Mouse (Mus musculus) cerebellum, adult 18-20 months (tissue): ENCODE measurements around the gene Pds5b.
A peak's percentile ranks its signal among the peaks of the same experiment; 100 is the strongest.
"Not testable (repeated sequence)": the region's sequence is repeated elsewhere in the genome, so short reads cannot be mapped to it uniquely, and the experiment has no call there.

Source experiments
- DNase-seq, 2 experiments: peaks; one replicate each; pipeline ENCODE4 v3.0.0; 2021

The Pds5b gene

DNA sequence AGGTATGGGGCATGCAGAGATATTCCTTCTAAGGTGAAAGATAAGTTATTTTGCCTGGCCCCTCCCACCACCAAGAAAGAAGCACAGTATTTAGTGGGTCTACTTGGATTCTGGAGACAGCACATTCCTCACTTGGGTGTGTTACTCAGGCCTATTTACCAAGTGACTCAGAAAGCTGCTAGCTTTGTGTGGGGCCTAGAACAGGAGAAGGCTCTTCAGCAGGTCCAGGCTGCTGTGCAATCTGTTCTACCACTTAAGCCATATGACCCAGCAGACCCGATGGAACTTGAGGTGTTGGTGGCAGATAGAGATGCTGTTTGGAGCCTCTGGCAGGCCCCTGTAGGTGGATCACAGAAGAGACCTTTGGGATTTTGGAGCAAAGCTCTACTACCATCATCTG lies 33.1 kb downstream of the Pds5b start:
- not testable (repeated sequence) for DNase-seq

DNA sequence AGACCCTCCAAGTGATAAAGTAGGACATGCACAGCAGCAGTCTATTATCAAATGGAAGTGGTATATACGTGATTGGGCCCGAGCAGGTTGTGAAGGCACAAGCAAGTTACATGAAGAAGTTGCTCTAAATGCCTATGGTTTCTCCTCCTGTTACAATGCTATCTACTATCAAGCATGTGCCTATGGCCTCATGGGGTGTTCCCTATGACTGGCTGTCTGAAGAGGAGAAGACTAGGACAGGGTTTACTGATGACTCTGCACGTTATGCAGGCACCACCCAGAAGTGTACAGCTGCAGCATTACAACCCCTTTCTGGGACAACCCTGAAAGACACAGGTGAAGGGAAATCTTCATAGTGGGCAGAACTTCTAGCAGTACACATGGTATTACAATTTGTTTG lies 33.6 kb downstream of the Pds5b start:
- DNase-seq: not testable (repeated sequence)

DNA sequence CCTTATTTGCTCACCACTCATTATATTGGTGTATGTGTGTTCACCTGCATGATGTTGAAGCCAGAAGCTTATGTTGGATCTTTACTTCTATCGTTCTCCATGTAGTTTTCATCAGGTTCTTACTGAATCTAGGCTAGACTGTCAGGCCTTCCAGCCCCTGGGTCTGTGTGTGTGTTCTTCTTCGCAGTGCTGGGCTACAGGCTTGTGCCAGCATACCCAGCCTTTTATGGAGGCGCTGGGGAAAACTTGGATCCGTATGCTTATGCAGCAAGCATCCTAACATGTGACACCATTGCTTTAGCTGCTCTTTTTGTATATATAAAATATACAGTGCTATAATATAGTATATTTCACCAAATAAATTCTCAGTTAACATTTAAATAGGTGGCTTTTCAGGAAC lies 38.0 kb downstream of the Pds5b start:
- DNase-seq: no peak

DNA sequence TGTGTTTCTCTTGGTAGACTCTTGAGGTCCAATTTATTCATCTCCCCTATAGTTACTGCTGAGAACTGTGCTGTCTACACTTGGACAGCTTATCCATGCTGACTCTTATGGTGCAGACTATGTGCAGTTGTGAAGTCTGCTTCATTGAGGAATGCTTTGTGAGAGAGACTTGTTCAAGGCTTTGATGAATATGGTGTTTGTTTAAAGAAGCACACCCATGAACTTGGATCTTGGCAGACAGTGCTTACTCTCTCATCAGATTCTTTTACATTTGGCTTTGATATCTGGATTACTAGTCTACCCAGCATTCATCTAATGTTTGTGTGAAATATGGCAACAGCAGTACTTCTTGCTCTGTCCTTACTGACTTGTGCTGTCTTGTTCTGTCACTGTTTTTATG lies 39.9 kb downstream of the Pds5b start:
- DNase-seq: no peak

DNA sequence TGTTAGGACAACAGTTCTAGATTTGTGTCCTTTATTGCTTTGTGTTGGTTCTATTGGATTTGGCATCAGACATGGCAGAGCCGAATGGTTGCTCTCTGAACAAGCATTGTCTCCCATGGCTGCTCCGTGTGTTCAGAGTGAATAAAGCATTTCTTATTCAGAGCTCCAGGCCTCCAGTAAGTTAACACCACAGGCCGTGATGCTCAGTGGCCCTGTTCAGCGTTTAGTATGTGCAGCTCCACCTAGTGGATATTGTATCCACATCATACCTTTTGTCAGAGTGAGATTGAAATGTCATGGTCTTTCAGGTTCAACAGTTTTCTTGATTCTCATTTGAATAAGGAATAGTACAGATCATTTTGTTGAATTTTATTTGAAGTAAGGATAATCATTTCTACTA lies 44.2 kb downstream of the Pds5b start:
- peak; percentile 28 to 44 for DNase-seq

DNA sequence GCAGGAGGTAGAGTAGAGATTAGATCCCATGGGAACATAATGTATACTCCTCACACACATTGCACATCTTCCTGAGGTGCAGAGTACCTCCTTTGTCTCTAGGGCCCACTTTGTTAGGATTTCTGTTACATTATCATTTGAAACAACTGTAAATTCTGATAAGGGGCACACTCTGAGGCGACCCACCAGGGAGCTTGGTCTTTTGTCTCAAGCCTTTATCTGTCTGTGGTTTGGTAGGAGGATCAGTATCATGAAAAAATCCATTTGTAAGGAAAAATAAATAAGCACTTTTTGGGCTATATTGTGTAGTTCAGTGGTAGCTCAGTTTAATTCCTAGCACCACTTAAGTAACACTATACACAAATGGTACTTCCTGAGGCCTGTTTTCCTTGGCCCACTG lies 51.1 kb downstream of the Pds5b start:
- no peak for DNase-seq

DNA sequence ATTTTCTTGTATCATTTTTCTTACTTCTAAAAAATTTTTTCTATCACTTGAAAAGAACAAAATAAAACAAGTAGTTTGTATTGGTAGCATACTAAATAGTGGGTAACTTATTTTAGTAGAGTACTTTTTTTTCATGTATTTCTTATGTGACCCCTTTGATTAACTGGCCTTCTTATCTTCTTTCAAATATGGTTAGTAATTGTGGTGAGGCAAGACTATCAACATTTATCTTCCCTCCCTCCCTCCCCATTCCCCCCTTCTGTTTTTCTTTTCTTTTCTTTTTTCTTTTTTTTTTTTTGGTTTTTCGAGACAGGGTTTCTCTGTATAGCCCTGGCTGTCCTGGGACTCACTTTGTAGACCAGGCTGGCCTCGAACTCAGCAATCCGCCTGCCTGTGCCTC lies 63.5 kb downstream of the Pds5b start:
- not testable (repeated sequence) for DNase-seq

DNA sequence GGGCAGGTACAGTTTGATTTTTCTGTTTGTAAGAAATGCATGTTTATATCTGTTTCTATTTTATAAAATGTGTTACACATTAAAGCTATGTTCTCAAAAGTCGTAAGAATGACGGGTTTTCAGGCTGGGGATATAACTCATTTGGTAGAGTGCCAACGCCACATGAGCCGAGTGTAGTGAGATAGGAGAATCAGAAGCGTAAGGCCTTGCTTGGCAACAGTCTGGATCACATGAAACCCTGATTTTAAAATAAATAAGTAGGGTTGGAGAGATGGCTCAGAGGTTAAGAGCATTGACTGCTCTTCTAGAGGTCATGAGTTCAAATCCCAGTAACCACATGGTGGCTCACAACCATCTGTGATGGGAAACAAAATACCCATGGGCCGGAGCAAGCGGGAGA lies 65.8 kb downstream of the Pds5b start:
- DNase-seq: no peak

DNA sequence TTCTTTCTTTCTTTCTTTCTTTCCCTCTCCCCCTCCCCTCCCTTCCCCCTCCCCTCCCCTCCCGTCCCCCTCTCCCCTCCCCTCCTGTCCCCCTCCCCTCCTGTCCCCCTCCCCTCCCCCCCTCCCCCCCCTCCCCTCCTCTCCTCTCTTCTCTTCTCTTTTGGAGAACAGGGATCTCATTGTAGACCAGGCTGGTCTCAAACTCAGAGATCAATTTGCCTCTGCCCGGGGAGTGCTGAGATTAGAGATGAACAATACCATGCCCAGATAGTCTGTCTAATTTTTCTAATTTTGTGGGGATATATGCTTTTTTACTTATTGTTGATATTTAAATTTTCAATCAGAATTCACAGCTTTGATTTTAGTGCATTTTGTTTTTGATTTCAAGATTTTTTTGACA lies 67.1 kb downstream of the Pds5b start:
- no peak for DNase-seq

DNA sequence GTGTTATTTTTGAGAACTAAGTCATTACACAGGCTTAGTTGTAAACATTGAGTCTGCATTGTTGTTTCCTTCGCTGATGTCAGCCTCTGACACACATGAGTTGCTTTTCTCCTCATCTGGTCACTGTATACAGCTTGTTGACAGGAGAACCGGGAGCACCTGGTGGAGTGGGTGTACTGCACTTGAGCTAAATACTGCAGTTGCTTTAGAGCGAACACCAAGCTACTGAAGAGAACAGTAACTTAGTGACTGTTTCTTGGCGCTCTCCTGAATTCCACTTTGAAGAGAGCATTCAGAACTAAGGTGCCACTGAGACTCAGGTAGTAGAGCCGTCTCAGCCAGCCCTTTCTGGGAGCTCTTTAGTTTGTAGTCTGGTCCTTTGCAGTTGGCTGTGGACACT lies 83.1 kb downstream of the Pds5b start:
- DNase-seq: no peak

DNA sequence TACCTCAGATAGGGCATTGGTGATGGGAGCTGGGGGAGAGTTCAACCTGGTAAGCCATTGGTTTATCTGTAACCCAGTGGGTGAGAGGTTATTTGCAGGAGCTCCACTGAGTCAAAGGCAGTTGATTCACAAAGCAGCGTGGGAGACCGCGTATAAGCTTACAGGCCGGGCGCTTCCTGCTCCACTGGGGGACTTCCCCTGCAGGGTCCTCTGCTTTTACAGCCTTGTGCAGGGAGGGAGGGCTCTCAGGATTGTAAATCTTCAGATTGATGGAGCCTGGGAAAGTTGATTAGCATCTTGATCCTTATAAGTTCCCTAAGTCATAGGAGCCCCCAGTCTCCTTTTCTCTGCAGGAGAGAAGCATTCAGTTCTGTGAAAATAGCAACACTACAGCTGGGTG lies 98.9 kb downstream of the Pds5b start:
- DNase-seq: no peak

DNA sequence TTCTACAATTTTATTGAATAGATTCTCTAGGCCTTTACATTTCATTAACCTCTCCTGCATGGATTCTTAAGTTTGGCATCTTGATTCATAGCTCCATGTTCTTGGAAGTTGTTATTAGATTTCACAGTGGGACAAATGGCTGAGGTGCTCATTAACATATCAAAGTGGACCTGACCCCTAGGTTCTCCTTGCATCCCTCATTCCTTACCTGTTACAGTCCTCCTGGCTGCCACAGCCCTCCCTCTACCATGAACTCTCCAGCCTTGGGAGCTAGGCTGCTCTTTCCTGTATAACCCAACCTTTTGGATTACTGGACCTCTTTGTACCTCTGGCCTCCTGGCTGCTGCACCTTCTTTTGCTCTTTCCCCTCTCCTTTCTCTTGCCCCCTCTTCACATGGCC lies 99.5 kb downstream of the Pds5b start:
- DNase-seq: no peak

DNA sequence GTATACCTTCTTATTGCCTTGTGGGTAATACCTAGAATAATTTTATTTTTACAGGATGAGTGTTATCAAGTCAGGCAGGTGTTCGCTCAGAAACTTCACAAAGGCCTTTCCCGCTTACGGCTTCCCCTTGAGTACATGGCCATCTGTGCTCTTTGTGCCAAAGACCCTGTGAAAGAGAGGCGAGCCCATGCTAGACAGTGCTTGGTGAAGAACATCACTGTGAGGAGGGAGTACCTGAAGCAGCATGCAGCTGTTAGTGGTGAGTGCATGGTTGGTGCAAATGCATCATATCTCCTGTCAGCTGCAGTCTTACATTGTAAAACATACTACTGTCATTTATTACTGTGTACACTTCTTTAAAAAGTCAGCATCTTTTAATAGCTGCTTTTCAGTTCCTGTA lies 114.7 kb downstream of the Pds5b start:
- no peak for DNase-seq

DNA sequence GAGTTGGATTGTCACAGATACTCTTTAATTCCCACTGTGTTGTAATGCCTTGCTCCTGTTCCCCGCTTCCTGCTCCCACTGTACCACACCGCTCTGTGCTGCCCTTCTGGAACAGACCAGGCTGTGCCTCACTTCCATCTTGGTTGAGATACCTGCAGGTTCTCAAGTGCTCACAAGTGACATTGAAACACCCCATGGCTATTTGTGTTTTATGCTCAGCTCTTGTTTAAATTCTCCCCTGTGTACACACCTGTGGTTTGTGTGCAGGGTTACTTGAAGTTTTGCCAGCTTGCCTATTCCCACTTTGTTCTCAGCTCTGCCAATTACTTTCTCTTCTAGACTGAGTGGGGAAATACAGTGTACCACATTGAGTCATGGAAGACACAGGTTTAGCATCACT lies 115.5 kb downstream of the Pds5b start:
- DNase-seq: no peak

DNA sequence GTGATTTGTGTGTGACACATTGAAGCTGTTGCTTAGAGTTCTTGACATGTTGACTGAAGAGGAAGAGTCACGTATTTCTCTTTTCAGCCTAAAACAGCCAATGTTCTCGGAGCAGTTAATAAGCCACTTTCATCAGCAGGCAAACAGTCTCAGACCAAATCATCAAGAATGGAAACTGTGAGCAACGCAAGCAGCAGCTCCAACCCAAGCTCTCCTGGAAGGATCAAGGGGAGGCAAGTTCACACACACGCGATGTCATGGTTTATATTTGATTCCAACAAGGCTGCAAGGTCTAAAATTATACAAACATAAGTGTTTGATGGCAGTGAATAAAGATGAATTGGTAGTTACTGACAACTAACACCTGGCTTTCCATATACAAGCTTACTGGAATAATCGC lies 120.6 kb downstream of the Pds5b start:
- DNase-seq: no peak

DNA sequence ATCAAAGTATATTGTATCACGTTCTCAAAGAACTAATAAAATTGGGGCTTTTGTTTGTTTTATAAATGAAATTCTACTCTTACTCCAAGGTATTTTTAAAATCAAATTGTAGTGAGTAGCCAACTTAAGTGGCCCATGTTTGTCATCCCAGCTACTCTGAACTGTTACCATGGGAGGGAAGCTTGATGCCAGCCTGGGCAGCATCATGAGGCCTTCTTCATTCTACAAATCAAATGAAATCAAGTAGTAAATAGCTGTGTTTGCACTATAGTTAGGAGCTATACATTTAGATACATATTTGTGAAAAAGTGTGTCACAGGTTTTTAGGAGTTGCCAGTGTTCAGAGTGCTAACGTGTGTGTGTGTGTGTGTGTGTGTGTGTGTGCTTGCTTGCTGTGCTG lies 126.5 kb downstream of the Pds5b start:
- no peak for DNase-seq

DNA sequence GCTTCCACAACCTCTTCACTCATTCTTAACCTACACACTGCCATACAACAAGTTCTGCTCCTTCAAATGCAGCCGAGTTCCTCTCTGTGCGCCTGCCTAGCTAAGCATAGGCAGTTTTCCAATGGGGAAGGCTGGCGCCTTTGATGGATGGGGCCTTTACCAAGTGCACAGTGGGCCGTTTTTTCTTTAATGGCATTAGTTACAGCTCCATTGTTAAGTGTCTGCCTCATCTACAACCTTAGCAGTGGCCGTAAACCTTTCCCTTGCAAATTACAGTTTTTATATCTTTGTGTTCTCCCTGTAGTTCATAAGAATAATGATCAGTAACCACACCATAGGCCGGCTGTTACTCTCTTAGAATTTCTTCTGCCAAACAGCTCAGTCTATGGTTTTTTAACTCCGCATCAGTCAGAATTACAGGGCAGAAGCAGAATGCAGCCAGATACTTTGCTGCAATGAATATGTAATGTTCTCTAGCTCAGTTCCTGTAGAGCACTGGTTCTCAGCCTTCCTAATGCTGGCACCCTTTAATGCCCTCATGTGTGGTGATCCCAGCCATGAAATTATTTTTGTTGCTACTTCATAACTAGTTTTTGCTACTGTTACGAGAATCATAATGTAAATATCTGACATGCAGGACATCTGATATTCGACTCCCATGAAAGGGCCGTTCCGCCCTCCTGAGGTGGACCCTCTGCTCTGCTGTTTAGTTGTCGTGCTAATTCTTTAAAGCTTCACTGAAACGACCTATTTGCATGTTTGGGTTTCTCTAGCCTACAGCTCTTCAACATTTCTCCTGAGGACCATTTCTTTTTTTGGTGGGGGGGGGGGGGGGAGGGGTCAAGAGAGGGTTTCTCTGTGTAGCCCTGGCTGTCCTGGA lies 140.8 kb downstream of the Pds5b start:
- no peak for DNase-seq

DNA sequence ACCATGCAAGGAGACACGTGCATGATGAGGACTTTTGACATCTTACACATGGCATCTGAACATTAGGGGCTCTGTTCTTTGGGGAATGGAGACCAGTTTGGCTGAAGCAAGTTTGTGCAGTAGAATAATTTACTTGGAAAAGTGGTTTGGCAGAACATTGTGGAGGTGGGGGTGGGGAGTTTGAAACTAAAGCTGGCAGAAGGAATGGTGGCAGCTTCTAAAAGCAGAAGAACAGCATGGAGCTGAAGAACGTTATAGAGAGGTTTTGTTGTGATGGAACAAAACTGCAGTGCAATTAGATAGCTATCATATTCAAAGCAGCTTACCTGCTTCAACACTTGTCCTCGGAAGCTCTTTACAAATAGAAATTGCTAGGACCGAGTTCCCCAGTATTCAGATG lies 141.9 kb downstream of the Pds5b start:
- DNase-seq: no peak

DNA sequence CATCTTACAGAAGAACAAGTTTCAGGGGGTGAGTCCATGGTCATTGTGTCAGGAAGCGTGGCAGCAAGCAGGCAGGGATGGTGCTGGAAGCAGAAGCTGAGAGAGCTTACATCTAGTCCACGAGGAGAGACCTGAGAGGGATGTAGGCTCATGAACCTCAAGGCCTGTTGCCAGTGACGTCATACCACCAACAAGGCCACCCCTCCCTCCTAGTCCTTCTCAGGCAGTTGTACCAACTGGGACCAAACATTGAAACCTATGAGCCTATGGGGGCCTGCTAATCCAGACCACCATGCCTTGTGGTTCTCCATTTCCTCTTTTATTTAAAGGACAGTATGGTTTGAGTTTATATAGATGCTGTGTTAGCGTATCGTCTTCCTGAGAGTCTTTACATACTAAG lies 143.2 kb downstream of the Pds5b start:
- no peak for DNase-seq

DNA sequence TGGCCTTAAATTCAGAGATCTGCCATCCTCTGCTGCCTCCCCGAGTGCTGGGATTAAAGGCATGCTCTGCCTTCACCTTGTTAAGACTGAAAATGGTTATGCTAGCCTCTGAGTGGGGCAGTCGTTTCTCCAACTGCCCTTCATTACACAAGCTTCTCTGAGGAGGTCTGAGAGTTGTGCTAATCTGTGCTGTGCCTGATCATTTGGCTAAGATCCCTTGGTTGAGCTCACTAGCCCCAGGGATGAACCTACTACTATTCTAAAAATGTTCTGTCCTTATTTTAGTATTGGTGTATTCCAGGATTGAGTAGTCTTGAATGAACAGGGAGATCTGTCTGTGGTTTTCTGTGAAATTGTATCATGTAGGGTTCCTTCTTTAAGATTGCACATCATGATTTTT lies 144.5 kb downstream of the Pds5b start:
- DNase-seq: no peak

DNA sequence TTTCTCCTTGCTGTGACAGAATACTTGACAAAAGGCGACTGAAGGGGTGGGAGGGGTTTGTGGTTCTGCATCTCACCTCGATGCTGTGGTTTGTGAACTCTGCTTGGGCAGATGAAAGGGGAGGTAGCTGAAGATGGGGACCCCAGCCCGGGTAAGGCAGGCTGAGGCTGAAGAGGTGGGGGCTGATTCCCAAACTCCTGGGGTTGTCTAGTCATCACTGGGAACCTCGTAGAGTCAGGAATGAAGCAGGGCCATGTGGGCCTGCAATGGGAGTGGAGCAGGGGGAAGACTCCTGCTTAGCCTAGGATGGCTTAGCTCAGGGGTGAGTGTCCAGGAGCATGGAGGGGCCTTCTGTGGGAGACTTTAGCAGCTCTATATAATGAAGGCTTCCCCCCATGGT lies 145.3 kb downstream of the Pds5b start:
- DNase-seq: no peak

DNA sequence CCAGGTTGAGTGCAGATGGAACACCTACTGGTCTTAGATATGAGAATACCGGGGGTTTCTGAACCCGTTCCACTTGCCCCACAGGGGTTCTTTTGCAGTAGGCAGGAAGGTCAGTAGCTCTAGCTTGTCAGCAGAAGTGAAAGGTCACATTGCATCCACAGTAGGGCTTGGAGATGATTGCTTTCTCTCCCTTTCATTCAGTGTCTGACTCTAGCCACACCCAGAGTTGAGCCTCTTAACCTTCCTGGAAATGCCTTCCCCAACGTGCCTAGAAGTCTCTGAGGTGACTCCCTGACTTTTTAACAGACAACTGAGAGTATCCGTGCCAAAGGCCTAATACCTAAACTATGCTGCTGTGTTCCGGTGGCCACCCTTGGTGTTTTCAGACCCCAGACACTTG lies 146.0 kb downstream of the Pds5b start:
- no peak for DNase-seq

DNA sequence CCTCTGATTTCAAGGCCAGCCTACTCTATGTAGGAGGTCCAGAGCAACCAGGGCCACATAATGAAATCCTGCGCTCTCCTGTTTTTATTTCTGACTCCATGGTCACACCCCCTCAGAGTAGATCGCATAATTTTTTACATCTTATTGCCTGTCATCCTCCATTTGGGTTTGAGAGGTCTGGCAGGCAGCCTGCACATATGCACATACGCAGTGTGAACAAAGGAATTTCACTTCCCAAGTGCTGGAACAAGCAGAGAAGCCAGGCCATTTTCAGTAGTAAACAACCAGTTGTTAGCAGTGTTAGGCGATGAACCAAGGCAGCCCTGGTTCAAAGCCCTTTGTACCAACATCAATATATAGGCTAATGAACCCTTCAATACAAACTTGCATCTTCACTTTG lies 147.6 kb downstream of the Pds5b start:
- DNase-seq: no peak

DNA sequence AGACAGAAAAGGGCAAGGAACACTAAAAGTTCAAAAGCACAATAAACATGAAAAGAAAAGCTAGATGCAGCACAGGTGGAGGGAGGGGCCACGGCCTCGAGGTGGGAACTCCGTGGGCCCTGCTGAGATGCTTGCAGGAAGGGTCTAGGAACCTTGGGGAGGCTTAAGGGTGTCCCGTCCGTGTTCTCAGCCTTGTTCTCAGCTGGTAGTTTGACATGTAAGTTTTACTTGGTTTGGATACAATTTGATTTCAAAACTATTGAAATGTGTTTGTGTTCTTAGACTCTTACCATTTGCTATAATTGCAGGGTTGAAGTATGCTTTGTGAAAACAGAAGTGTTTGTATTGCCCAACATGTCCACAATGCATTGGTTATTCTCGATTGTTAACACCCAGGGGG lies 149.2 kb downstream of the Pds5b start:
- DNase-seq: no peak

DNA sequence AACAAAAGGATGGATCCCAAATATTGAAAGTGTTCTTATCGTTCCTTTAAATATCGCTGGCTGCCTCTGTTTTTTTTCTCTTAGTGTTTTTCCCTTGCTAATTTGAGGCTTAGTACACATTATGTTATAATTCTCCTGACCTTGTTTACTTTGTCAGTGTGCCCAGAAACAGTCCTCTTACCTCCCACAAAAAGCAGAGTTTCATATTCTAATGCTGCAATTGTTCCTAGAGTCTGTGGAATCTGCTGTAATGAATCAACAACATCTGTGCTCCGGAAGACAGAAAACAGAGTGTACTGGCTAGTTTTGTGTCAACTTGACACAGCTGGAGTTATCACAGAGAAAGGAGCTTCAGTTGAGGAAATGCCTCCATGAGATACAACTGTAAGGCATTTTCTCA lies 149.8 kb downstream of the Pds5b start:
- no peak for DNase-seq
